Mouse (Mus musculus) heart, adult 2 months (tissue): ENCODE data around the gene Porcn.

ENCODE experiments used
- CTCF ChIP-seq: fragments of 200-600 bp; IDR thresholded peaks from 2 replicates; pipeline ENCODE4 v1.8.1; 2022; ENCODE audit warnings: antibody characterized with exemption, mild to moderate bottlenecking, moderate library complexity
- POLR2A ChIP-seq: fragments of 200-500 bp; IDR thresholded peaks from 2 replicates; pipeline ENCODE4 v1.6.1; 2011; ENCODE audit warnings: mild to moderate bottlenecking, low read depth, low read length, control low read depth; ENCODE audit not compliant: insufficient read depth

DNA sequence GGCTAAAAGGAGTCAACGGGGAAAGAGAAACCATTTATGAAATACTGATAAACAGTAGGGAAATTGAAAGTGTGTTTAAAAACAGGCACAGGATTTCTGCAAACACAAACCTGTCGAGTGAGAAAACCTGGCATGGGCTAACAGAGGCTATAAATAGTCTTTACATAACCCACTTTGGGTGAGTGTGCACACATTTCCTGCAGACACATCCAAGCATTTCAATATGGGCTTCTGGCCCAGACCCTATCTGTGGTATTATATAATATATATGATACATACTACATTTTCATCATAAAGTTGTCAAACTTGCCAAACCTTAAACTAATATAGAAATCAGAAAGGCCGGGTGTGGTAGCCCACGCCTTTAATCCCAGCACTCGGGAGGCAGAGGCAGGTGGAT is 43.2 kb downstream of the Porcn start:
- TF ChIP-seq POLR2A (no peak), CTCF (no peak)
